Mouse (Mus musculus): ENCODE results near the gene Mto1. TPM values are rescaled to one million over a fixed set of nuclear protein-coding genes. Genes with fewer than 3 reads are reported as not detected.
A peak's percentile ranks its signal among the peaks of the same experiment; 100 is the strongest.

Gene Mto1
- total and polyA plus RNA-seq, 3 experiments: 27.7 to 32.3 TPM; not detected in 1

- DNase-seq (ENCODE audit: low read depth, low spot score): no peak
- TF ChIP-seq ELF1 (IDR thresholded peaks at IDR 0.05; ENCODE audit: low read depth, low read length) (no peak), SIN3A (IDR thresholded peaks at IDR 0.05; ENCODE audit: low read length) (peak; percentile 50; the same call in 1 of the 2 replicates), NRF1 (IDR thresholded peaks at IDR 0.05; ENCODE audit: insufficient read depth, low read depth, low read length, poor library complexity, severe bottlenecking) (peak; percentile 12; the same call in 1 of the 2 replicates), EP300 (IDR thresholded peaks at IDR 0.05; ENCODE audit: low read depth in 1 of 2, low read length in 2 of 2) (no peak), ZNF384 (IDR thresholded peaks at IDR 0.05; ENCODE audit: low read depth, low read length) (peak; percentile 51), MYC (IDR thresholded peaks at IDR 0.05; ENCODE audit: low read depth, low read length) (0 out of 2 replicates have a peak, but pooled peaks have one; percentile 39), TBP (IDR thresholded peaks at IDR 0.05; ENCODE audit: low read depth, low read length) (0 out of 2 replicates have a peak, but pooled peaks have one; percentile 31), CHD1 (IDR thresholded peaks at IDR 0.05; ENCODE audit: low read depth, low read length) (peak; percentile 60; the same call in 1 of the 2 replicates)
- no peaks in the 10 kb centered on the region for H3K27me3 ChIP-seq (ENCODE audit: control insufficient read depth in 1 of 2, insufficient read depth in 2 of 2, low read length in 2 of 2)
- peak overlapping the region; percentile 49 for H3K27ac ChIP-seq (ENCODE audit: control insufficient read depth, low read depth, low read length)
- peaks cover 9 to 16% of the 10 kb centered on the region in 2 experiments for H3K4me1 ChIP-seq (ENCODE audit: control insufficient read depth in 1 of 2, insufficient read depth in 2 of 2, low read length in 2 of 2)
- H3K79me2 ChIP-seq (ENCODE audit: control insufficient read depth, insufficient read depth, low read length, poor library complexity): peaks cover 46% of the 10 kb centered on the region
- H3K4me3 ChIP-seq (ENCODE audit: control insufficient read depth in 1 of 2, insufficient read depth in 1 of 2, low read depth in 2 of 2, low read length in 2 of 2): peak overlapping the region; percentile 77 to 95
- H3K9ac ChIP-seq (ENCODE audit: control insufficient read depth, low read depth, low read length, poor library complexity, severe bottlenecking): peak overlapping the region; percentile 75
- H3K9me3 ChIP-seq (replicated peaks; ENCODE audit: insufficient read depth, low read length): no peaks in the 10 kb centered on the region
- H3K36me3 ChIP-seq (ENCODE audit: control insufficient read depth in 1 of 2, insufficient read depth in 2 of 2, low read length in 2 of 2): peaks cover 4 to 18% of the 10 kb centered on the region in 2 experiments
Observed at GRCm38 (mm10) chr9:78442237-78442578, 5.8 kb upstream of the Mto1 start.

GRCm38 (mm10) chr9:78442579-78443392, 5.2 kb upstream of the Mto1 start, which contains the start of gene Cgas:
Cgas (minus strand) TSS chr9:78443237.
- Histone ChIP-seq H3K36me3 (ENCODE audit: control insufficient read depth in 1 of 2, insufficient read depth in 2 of 2, low read length in 2 of 2) (peaks cover 2 to 19% of the 10 kb centered on the region in 2 experiments), H3K9me3 (replicated peaks; ENCODE audit: insufficient read depth, low read length) (no peaks in the 10 kb centered on the region), H3K4me1 (ENCODE audit: control insufficient read depth in 1 of 2, insufficient read depth in 2 of 2, low read length in 2 of 2) (peaks cover 9 to 20% of the 10 kb centered on the region in 2 experiments), H3K27ac (ENCODE audit: control insufficient read depth, low read depth, low read length) (peak within 1 kb of the TSS; percentile 49), H3K9ac (ENCODE audit: control insufficient read depth, low read depth, low read length, poor library complexity, severe bottlenecking) (peak within 1 kb of the TSS; percentile 75), H3K4me3 (ENCODE audit: control insufficient read depth in 1 of 2, insufficient read depth in 1 of 2, low read depth in 2 of 2, low read length in 2 of 2) (peak within 1 kb of the TSS; percentile 77 to 95), H3K27me3 (ENCODE audit: control insufficient read depth in 1 of 2, insufficient read depth in 2 of 2, low read length in 2 of 2) (no peaks in the 10 kb centered on the region), H3K79me2 (ENCODE audit: control insufficient read depth, insufficient read depth, low read length, poor library complexity) (peaks cover 43% of the 10 kb centered on the region)
- peak; percentile 36; the same call in 1 of the 2 replicates for TF ChIP-seq ETS1 (IDR thresholded peaks at IDR 0.05; ENCODE audit: low read depth, low read length)
- peak; percentile 78 for TF ChIP-seq NRF1 (IDR thresholded peaks at IDR 0.05; ENCODE audit: insufficient read depth, low read depth, low read length, poor library complexity, severe bottlenecking)
- TF ChIP-seq ZNF384 (IDR thresholded peaks at IDR 0.05; ENCODE audit: low read depth, low read length): no peak
- peak; percentile 89; the same call in 1 of the 2 replicates for TF ChIP-seq E2F4 (IDR thresholded peaks at IDR 0.05; ENCODE audit: borderline replicate concordance, low read depth, low read length)
- TF ChIP-seq NELFE (IDR thresholded peaks at IDR 0.05; ENCODE audit: low read depth, low read length): peak; percentile 54
- TF ChIP-seq TAL1 (IDR thresholded peaks at IDR 0.05; ENCODE audit: low read length): no peak
- TF ChIP-seq KAT2A (conservative IDR thresholded peaks at IDR 0.05; ENCODE audit: low read depth, low read length): no peak
- peak; percentile 51; the same call in 1 of the 2 replicates for TF ChIP-seq TCF12 (IDR thresholded peaks at IDR 0.05; ENCODE audit: low read depth, low read length)
- TF ChIP-seq POLR2A (IDR thresholded peaks at IDR 0.05; ENCODE audit: control insufficient read depth in 1 of 2, insufficient read depth in 1 of 2, low read depth in 1 of 2, low read length in 2 of 2, poor library complexity in 1 of 2): peak; percentile 51 to 77
- no peak for TF ChIP-seq MAZ (IDR thresholded peaks at IDR 0.05; ENCODE audit: low read depth, low read length)
- TF ChIP-seq UBTF (IDR thresholded peaks at IDR 0.05; ENCODE audit: borderline replicate concordance, insufficient read depth, low read depth, low read length): 0 out of 2 replicates have a peak, but pooled peaks have one; percentile 33
- TF ChIP-seq CHD2 (IDR thresholded peaks at IDR 0.05; ENCODE audit: low read length): no peak
- TF ChIP-seq TBP (IDR thresholded peaks at IDR 0.05; ENCODE audit: low read depth, low read length): peak; percentile 51; the same call in 1 of the 2 replicates
- no peak for TF ChIP-seq SMC3 (IDR thresholded peaks at IDR 0.05; ENCODE audit: low read depth, low read length)
- TF ChIP-seq MAX (IDR thresholded peaks at IDR 0.05; ENCODE audit: low read length): peak; percentile 91
- TF ChIP-seq MXI1 (IDR thresholded peaks at IDR 0.05; ENCODE audit: low read depth, low read length): peak; percentile 46
- peak; percentile 28; the same call in 1 of the 2 replicates for TF ChIP-seq USF1 (IDR thresholded peaks at IDR 0.05; ENCODE audit: low read depth, low read length)
- peak; percentile 60 for TF ChIP-seq HCFC1 (IDR thresholded peaks at IDR 0.05; ENCODE audit: low read depth, low read length)
- peak; percentile 52 for TF ChIP-seq MYC (IDR thresholded peaks at IDR 0.05; ENCODE audit: low read depth, low read length)
- DNase-seq (ENCODE audit: low read depth, low spot score): peak; percentile 90
